Mouse (Mus musculus): ENCODE data around the gene Mucl2. TPM values are rescaled to one million over a fixed set of nuclear protein-coding genes. Genes with fewer than 3 reads are reported as not detected.

Gene Mucl2
- not detected in 2 replicates for polyA plus RNA-seq (2012; rRNA removed; ENCODE audit: low replicate concordance)

DNA sequence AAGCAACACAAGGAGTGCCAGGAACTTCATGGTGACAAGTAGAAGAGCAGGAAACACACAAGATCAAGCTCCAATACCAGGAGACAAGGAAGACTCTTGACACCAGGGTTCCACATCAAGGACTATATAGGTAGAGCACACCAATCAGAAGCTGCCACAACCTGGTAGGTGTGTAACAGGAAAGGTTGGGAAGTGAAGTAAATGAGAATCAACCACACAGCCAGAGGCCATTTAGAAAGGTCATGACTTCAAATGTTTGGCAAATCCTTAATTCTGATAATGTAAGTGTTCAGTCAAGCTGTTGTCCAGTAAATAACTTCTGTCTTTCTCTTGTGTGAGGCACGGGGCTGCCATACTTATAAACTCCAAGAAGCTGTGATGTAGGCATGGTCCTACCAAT is at the start of gene Mucl2:
Gene Mucl2, minus strand, starts transcription at position 101 of the 400 bp plus-strand sequence.

Other genes with a start within 250 kb of the Mucl2 start
- not detected in 2 replicates for gene Mucl1, start 143.8 kb downstream of the Mucl2 start, polyA plus RNA-seq (2012; rRNA removed; ENCODE audit: low replicate concordance)

Measured in mammary gland, adult 2 months (tissue).